Mouse (Mus musculus): ENCODE measurements around the gene Themis. TPM values are rescaled to one million over a fixed set of nuclear protein-coding genes. Genes with fewer than 3 reads are reported as not detected.

The Themis gene
- under 1 TPM in 1 of 2 experiments, not detected in 1; 0.27 TPM for total RNA-seq (2021)

DNA sequence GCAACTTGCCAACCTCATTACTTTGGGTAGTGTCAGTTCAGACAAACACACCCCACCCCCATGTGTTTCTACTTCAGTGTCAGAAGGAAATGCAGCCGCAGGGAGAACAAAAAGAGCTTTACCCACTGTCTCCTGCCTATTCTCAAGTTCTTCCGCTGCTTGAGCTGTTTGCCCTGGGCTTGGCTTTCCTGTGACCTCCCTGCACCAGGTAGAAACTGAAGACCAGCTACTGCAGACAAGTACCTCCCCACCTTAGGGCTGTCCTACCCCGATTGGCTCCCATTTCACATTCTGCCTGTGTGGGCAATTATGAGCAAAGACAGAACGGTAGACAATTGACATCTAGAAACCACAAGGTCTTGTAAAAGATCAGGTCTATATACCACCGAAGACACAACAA is at the start of gene Themis:
Gene Themis (plus strand): TSS at position 100 of the 400 bp plus-strand sequence.
- DNase-seq = no peak
- intact Hi-C loops (cut with DNase I) = no loop called here

DNA sequence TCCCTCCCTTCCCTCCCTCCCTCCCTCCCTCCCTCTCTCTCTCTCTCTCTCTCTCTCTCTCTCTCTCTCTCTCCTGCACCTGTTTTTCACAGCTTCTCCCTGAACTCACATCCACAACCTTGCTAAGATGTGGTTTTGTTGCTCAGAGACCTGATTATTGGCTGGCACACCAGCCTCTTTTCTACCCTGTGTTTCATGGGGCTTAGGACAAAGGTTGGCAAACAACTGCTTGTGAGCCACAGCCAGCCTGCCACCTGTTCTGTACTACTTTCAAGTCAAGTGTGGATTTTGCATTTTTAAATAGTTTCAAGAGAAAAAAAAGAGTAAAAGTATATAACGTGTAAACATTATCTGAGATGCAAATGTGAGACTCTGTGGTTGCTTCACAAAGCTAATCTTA is 48.7 kb upstream of the Themis start:
- intact Hi-C loops (cut with DNase I) = no loop called here
- no peak for DNase-seq

DNA sequence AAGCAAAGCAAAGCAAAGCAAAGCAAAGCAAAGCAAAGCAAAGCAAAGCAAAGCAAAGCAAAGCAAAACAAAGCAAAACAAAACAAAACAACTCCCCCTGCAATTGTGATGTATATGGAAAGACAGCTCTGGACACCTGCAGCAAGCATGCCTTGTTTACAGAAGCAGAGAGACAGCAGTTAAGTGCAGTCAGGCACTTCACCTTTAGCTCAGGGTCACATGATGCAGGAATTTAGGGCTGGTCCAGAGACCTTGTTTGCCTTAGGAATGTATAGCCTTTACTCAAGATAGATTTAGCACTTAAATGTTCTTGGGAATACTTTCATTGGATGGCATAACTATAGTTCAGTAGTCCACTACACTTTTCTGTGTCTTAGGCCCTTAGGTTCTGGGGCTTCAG is 32.1 kb upstream of the Themis start:
- intact Hi-C loops (cut with DNase I) = no loop called here

DNA sequence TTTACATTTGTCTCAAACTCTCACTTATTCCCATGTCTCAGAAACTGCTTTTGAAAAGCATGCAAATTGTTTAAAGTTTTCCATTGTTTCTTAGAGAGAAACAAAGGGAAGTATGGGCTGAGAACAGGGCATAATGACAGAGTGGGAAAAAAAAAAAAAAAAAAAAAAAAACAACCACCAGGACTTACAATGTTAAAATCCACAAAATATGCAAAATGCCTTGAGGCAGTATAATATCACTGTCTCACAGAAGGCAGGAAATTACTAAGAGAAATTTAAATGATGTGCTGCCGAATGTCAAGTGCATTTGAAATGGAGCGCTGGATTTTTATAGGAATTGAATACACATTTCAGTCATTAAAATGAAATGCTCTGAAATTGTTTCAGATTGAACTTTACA is 26.3 kb upstream of the Themis start:
- no peak for DNase-seq
- intact Hi-C loops (cut with DNase I) = no loop called here

More for the DNA sequence above, 32.1 kb upstream of the Themis start:
- no peak for DNase-seq

DNA sequence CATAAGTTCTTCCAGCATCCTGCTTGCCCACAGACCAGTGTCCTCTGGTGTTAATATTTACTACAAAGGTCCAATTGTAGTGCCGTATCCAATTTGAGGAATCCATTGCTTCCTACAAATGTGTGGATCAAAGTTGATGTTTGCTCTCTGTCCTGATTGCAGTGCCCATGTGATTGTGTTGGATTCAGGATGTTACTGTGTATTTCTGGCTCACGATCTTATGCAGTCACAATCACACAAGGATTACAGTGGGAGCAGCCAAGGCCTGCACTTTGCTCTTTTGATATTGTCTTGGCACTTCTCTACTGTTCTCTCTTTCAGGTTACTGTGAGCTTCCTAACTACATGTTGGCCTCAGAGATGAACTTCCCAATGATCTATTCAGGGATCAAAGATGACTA is 20.3 kb upstream of the Themis start:
- intact Hi-C loops (cut with DNase I) = no loop called here
- DNase-seq = no peak

DNA sequence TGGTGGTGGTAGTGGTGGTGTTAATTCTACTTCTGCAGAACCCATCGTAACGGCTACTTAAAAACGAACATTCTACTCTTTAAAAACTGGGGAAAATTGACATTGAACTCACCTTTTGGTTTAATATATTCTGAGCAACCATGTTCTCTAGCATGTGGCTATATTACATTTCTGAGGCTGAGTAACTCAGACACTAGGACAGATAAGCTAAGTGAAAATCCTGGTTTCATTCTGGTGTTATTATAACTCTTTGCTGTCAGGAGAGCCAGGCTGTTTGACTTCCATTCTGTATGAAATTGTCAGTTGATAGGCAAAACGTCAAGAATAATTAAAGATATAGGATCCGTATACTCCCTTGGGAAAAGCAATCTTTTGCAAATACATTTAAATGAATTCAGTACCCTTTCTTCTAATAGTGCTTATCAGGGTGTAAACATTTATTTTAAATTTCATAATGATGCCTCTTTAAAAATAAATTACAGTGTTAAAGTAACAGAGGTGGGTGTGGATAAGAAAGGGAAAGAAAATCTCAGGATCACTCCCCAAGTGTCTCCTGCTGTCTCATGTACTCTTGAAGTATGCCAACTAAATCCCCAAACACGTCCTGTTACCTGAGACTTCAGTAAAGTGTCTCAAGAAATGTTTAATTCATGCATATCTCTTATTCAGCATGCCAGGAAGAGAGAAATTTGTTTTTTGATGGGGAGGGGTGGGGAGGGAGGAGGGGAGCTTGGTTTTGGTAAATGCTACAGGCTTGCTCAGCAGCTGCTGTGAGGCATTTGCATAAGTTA is 18.9 kb upstream of the Themis start:
- intact Hi-C loops (cut with DNase I) = no loop called here
- no peak for DNase-seq

DNA sequence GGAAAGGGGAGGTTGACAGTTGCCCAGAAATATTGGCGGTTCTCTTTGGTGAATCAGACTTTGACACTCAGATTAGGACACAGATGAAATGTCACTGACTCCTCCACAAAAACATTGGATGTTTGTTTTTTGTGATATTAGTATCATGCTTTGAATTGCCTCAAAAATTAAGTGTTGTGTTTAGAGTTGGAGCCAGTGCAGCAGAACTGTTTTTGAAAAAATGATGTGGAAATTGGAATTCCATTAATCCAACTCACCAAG is 18.3 kb upstream of the Themis start:
- DNase-seq = no peak
- intact Hi-C loops (cut with DNase I) = no loop called here

DNA sequence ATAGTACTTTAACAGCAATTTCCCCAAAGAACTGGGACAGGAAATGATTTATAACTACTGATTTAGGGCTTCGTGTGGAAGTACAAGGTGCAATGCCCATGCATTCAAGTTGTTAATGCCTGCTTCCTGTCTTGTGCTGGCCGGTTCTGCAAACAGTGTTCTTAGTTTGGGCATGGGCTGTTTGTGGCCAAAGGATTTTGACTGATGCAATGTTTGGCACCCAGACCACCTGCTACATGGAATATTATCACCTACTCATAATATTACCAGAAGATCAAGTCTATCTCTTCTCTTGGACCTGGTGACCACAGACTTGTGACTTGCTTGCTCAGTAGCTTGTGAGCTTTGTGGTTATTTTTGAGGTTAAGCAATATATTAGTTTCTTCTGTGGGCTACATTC is 16.2 kb upstream of the Themis start:
- DNase-seq = no peak
- intact Hi-C loops (cut with DNase I) = no loop called here

DNA sequence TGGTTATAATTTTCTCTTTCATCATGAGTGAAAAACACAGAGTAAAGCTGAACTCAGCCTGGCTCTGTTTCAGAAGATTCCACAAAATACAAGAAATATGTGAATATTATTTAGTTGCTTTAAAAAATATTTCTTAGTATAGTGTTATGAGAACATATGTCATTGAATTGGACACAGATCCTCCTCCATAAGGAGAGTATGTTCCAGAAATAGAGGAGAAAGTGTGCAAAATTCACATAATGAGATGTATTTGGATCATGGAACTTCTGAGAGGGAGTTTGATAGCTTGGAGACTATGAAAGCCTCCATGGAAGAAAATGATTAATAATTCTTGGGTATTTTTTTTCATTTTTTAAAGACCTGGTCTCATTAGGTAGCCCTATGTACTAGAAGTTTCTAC is 13.4 kb upstream of the Themis start:
- no peak for DNase-seq

DNA sequence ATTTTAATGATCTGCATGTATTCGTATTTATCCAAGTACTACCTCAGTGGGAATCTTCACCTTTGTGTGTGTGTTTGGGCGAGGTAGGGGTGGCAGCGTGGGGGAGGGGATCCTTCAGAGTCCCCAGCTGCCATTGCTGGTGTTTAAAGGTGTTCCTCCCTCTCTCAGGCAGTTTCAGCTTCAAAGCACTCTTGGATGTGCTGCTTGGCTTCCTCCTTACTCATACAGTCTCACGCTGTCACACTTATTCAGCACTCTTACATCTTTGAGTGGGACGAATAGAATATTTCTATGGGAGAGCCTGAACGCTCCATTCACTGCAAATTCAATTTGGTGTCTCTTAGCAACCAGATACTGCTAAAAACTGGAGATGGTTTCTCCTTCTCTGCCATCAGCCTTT is 3.0 kb upstream of the Themis start:
- intact Hi-C loops (cut with DNase I) = no loop called here
- no peak for DNase-seq

More for the DNA sequence above, 13.4 kb upstream of the Themis start:
- intact Hi-C loops (cut with DNase I) = no loop called here

DNA sequence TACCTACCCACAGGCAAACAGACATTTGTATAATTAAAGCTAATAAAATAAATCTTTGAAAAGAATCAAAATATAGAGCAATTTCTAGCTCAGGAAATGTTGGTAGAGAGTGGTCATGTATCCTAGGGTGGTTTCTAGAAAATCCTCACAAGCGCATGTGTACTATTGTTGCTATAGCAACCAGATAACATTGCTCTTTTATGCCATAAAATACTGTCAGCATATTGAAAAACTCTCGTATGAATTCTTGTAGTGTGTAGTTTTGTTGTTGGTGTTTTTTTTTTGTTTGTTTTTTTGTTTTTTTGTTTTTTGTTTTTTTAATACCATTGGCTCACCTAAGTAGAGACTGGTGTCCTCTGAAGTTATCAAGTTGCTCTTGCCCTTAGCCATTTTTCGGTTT is 5.8 kb downstream of the Themis start:
- no peak for DNase-seq
- intact Hi-C loops (cut with DNase I) = no loop called here

DNA sequence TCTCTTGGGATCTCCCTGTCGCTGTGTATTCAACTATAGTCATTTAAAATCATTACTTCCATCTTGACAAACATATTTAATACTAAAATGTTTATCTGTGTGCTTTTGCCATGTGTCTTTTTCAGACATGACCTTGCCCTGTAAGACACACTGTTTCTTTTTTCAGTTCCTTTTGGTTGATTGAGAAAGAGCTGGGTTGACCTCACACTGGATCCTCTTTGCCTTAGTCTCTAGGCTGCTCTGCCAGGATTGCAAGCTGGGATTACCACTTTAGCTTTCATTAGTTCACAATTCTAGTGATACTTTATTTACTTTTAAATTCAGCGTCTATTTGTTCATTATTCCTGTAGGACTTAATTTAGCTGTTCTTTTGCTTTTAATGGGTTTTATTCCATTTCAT is 7.2 kb downstream of the Themis start:
- intact Hi-C loops (cut with DNase I) = no loop called here
- DNase-seq = no peak

DNA sequence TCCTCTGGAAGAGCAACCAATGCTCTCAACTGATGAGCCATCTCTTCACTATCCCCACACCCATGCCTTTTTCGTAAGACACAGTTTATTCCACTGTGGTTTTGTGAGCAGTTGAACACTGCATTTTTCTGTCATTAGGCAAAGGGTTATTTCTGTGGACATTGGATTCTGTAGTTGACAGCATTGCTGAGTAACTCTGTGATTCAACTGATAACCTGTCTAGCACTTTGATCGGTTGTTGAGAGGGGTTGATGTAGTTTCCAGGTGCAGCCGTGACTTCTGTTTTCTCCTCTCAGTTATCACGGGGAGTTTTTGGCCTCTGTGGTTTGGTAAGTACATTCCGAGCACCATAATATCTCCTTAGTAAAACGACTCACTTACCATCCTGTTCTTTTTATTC is 26.8 kb downstream of the Themis start:
- intact Hi-C loops (cut with DNase I) = no loop called here
- DNase-seq = no peak

DNA sequence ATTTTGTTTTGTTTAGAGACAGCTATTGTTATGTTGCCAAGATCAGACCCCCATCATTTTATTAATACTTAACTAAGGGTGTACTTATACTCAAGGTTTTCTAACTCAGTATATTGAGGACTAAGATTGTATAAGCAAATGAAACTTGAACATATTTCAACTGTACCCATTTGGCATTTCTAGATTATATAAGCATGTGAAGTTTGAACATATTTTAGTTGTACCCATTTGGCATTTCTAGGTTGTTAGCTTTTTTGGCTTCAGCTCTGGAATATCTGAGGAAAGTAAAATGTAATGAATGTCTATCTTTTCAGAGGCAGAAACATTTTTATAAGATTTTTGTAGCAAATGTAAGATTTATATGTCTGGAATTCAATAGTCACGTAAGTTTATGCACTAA is 27.9 kb downstream of the Themis start:
- intact Hi-C loops (cut with DNase I) = no loop called here
- no peak for DNase-seq

DNA sequence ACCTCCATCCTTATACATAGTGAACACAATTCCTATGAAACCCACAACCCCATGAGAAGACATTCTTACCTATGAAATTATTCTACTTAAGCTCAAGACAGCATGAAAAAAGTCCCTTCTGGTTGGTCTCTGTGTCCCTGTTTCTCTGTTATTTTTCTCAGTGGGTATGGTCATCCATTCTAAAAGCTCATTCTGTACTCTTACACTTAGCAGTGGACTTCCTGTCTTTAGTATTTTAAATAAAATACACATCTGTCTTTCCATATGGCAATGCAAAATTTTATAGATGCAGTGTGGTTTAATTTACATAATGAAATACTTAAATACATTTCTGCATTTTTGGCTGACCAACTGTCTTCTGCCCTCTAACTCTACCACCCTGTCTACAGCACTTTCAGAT is 30.0 kb downstream of the Themis start:
- intact Hi-C loops (cut with DNase I) = no loop called here
- DNase-seq = no peak

DNA sequence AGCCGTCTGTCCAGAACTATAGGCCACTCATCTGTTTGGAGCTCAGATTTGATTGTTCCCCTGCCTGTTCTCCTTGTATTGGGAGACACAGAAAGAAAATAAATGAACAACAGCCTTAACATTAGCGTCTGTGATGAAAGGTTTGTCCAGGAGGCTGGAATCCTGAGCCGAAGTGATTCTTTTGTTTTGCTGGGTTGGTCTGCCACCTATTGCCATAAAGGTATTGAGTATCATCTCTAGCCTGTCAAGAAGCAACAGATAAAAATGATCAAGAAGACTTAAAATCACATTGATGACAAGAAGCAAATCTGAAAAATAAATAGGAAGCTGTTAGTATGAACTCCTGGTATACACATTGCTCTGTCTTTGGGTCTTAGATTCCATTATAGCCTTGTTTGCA is 53.7 kb downstream of the Themis start:
- no peak for DNase-seq
- intact Hi-C loops (cut with DNase I) = no loop called here

DNA sequence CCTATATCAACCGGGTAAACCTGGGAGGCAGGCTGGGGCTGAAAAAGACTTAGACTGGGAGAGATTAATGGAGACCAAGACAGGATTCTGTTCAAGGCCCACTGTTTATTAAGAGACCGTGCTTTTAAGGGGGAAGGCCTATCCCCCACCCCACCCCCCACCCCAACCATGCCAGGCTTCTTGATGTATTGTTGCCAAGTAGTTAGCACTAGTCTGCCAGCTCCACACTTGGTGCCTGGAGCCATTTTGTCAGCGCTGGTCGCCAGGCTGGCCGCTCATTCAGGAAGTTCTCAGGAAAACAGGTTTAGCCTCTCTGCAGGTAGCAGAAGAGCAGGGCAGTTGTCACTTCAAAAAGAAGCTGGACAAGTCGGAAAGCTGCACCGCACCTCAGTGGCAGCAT is 55.1 kb downstream of the Themis start:
- intact Hi-C loops (cut with DNase I) = no loop called here
- DNase-seq = no peak

DNA sequence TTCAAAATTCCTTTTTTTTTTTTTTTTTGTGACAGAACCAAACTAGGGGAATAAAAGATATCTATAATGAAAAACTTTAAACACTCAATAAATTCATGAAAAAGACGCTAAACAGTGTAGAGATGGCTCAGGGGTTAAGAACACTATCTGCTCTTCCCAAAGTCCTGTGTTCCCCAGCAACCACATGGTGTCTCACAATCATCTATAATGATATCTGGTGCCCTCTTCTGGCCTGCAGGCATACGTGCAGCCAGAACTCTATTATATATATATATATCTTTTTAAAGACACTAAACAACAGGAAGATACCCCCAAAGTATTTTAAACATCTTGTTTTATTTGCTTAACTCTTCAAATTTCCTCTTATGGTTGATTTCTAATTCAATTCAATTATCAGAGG is 62.0 kb downstream of the Themis start:
- DNase-seq = peak in 1 of 2 experiments; percentile 2
- intact Hi-C loops (cut with DNase I) = loop anchor here (2.0 kb wide), 1 partner anchor 245 kb away; no protein-coding TSS in a partner anchor

DNA sequence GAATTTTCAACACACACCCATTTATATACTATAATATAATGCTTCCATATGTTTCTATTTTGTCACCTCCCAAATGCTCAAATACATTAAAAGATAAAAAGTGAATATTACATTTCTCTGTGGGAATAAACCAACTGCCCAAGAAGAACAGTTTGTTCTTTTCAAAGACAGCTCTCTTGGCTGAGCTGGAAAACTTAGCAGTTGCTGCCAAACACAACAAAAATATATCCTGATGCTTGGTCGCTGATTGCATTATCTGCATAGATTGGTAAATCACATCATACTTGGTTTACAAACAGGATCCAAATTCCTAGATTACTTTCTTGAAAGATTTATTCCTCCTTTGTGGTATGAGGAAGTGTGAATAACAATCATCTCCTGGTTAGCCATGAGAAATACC is 69.8 kb downstream of the Themis start:
- no peak for DNase-seq
- intact Hi-C loops (cut with DNase I) = no loop called here

DNA sequence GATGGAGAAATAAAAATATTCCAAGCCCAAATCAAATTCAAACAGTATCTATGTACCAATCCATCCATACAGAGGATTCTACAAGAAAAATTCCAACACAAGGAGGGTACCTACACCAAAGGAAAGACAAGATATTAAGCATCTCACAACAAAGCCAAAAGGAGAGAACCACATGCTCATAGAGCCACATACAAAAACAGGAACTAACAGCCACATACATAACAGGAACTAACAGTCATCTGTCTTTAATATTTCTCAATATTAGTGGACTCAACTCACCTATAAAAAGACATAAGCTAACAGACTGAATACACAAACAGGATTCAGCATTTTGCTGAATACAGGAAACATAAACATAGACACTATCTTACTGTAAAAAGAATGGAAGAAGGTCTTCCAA is 78.3 kb downstream of the Themis start:
- DNase-seq = no peak
- intact Hi-C loops (cut with DNase I) = no loop called here

DNA sequence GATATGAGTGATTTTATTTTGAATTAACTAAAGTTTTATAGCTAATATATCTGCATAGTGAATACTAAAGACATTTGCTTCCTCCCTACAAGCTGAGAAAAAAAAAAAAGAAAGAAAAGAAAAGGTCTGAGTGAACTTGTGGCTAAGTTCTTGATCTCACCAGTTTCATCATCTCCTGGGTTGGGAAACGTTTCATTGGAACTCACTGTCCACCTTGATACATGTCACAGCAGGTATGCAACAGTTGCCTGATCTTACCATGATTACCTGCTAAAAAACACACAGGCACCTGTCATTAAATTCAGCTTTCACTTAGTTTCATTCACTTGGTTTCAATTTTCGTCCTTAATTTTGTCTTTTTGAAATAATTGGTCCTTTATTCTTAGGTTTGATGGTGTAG is 85.2 kb downstream of the Themis start:
- intact Hi-C loops (cut with DNase I) = no loop called here
- DNase-seq = no peak

DNA sequence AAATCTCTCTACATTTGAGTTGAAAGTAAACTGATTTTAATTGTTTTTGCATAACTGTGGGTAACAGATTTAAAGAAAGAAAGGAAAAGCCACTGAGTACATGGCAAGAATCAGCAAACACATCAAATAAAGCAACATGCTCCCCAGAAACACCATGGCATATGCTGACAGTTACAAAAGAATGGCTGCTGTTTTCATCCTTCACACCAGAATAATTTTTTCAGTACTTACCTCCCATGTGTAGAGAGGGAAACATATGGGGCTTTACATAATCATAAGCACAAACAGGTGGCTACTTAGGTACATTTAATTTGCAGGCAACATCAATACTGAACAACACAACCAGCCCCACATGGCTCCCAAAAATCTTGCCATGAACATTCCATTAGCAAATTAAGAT is 86.8 kb downstream of the Themis start:
- DNase-seq = no peak
- intact Hi-C loops (cut with DNase I) = no loop called here

DNA sequence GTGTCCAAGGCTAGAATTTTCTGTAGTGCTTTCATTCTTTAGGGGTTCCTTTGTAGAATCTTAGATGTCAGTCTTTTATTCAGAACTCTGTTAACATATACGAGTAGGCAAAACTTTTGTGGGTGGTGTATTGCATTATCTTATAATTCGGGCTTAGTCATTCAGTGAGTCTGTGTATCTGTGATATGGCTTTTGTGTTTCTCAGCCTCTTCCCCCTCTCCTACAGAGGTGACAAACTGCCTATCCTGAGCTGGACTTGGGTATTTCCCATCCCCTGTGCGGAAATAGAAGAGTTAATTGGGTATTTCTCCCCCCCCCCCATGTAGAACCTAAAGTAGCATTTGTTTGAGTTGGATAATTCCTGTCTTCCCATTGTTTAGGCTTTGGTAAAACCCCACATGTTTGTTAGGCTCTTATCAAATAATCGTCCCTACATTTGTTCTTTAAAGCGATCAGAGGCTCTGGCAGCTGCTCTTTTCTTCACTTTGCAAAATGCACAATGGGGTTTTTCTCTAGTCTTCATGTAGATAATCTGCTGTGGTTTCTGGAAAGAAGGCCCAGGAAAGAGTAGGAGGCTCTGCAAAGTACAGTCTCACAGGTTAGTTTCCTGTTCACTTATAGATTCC is 108.7 kb downstream of the Themis start:
- DNase-seq = no peak
- intact Hi-C loops (cut with DNase I) = no loop called here

All from heart, postnatal 36 days (tissue).